Mouse (Mus musculus): ENCODE data around the gene Col5a1.

The Col5a1 gene

GRCm38 (mm10) chr2:28038391-28039096, 152.3 kb downstream of the Col5a1 start:
- peak; percentile 45 for DNase-seq

- DNase-seq, result no peak
These were observed 153.6 kb downstream of the Col5a1 start for GRCm38 (mm10) chr2:28039647-28040325.

GRCm38 (mm10) chr2:28040466-28040865, 154.2 kb downstream of the Col5a1 start:
- no peak for DNase-seq

GRCm38 (mm10) chr2:28044920-28045598, 158.8 kb downstream of the Col5a1 start:
- no peak for DNase-seq

- no peak for DNase-seq
These were observed 160.1 kb downstream of the Col5a1 start for GRCm38 (mm10) chr2:28046311-28046710.

- no peak for DNase-seq
These were observed 160.9 kb downstream of the Col5a1 start for GRCm38 (mm10) chr2:28047092-28047491.

- DNase-seq, result no peak
These were observed 173.7 kb downstream of the Col5a1 start for GRCm38 (mm10) chr2:28059922-28060321.

- no peak for DNase-seq
These were observed 177.6 kb downstream of the Col5a1 start for GRCm38 (mm10) chr2:28063711-28064338.

- DNase-seq, result no peak
These were observed 178.3 kb downstream of the Col5a1 start for GRCm38 (mm10) chr2:28064339-28065080.

- no peak for DNase-seq
These were observed 178.9 kb downstream of the Col5a1 start for GRCm38 (mm10) chr2:28065081-28065651.

- DNase-seq, result no peak
These were observed 180.5 kb downstream of the Col5a1 start for GRCm38 (mm10) chr2:28066686-28067085.

GRCm38 (mm10) chr2:28067175-28067574, 180.9 kb downstream of the Col5a1 start:
- DNase-seq, result no peak

- DNase-seq, result no peak
These were observed 181.8 kb downstream of the Col5a1 start for GRCm38 (mm10) chr2:28067821-28068536.

GRCm38 (mm10) chr2:28068537-28068878, 182.3 kb downstream of the Col5a1 start:
- no peak for DNase-seq

GRCm38 (mm10) chr2:28075616-28076187, 189.5 kb downstream of the Col5a1 start:
- DNase-seq, result no peak

GRCm38 (mm10) chr2:28084768-28085167, 198.5 kb downstream of the Col5a1 start, which contains the start of gene Fcnb:
Gene Fcnb (minus strand): TSS chr2:28084885.
- DNase-seq, result no peak

GRCm38 (mm10) chr2:28086112-28086511, 199.9 kb downstream of the Col5a1 start:
- DNase-seq, result no peak

GRCm38 (mm10) chr2:28089095-28089494, 202.9 kb downstream of the Col5a1 start:
- DNase-seq, result no peak
